Mouse (Mus musculus): Measurements from ENCODE around the gene Tacc2.
"Not testable (repeated sequence)": the region's sequence is repeated elsewhere in the genome, so short reads cannot be mapped to it uniquely, and the experiment has no call there.

The Tacc2 gene

DNA sequence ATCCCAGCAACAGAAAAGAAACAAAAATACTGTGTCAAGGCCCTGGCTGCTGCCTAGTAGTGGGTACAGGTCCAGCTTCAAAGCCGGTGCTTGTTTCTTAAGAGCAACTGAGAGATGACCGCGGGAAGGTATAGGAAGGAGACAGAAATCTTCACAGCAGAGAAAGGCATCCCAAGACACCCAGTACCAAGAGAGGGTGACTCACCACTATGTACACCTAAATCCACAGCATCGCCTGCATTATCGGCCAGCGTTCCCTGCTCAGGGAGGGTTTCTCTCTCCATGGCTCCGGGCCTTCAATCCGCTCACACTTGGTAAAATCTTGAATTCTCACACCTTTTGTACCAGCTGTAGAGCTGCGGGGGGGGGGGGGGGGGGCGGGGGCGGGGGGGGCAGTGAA lies 4.4 kb upstream of the Tacc2 start, which contains the start of gene Nsmce4a:
Gene Nsmce4a, minus strand, starts transcription at position 298 of the 400 bp plus-strand sequence.
- DNase-seq (ENCODE audit: low read depth), result no peak

GRCm38 (mm10) chr7:130573746-130574145 lies 3.5 kb upstream of the Tacc2 start:
- DNase-seq (ENCODE audit: low read depth), result no peak

DNA sequence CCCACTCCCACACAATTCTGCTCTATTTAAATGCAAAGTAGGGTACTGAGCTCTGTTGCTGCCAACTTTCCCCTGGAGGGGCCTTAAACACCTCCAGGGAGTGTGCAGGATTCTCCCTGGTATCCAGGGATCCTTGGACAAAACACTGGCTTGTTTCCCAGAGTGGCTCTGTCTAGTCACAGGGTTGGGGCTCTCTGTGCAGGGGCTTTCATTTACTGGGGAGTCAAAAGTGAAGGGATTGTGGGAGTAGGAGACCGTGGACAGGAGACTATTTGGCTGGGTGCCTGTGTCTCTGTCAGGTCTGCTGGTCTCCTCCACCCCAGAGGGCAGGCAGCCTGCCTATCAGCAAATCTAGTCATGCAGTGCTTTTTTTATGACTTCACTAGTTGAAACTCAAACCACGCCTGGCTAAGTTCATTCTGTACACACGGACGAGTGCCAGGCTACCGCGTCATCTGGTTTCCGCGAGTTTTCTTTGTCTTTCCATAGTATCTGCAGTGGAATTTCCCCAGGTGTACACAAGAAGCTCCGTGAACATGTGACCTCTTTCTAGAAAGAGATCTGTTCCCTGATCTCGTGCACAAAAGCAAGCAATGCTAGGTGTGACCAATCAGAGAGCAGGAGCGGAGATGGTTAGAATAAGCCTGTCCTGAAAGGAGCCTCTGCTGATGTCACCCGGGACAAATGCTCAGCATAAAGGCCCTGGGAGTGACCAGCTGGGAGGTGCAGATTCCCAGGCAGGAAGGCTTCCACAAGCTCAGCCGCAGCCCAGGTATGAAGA lies 2.8 kb upstream of the Tacc2 start:
- DNase-seq (ENCODE audit: low read depth), result no peak

GRCm38 (mm10) chr7:130576981-130577380 lies 257 bp upstream of the Tacc2 start:
- DNase-seq (ENCODE audit: low read depth), result no peak

DNA sequence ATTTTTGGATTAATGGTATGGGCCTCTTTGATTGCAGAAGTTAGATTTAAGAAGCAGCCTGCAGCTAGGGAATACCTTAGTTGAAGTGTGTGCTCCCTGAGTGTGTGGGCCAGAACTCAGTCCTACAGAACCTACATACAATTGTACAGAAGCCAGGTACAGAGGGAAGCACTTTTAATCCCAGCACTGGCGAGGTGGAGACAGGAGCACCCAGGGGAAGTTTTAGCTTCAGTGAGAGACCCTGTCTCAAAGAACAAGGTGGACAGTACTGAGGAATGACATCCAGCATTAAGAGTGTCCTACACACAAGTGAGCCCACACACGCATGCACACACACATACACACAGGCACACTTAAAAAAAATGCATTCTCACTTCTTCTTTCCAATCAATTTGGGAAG lies 828 bp downstream of the Tacc2 start:
- no peak for DNase-seq (ENCODE audit: low read depth)

GRCm38 (mm10) chr7:130578607-130579006 lies 1.4 kb downstream of the Tacc2 start:
- no peak for DNase-seq (ENCODE audit: low read depth)

DNA sequence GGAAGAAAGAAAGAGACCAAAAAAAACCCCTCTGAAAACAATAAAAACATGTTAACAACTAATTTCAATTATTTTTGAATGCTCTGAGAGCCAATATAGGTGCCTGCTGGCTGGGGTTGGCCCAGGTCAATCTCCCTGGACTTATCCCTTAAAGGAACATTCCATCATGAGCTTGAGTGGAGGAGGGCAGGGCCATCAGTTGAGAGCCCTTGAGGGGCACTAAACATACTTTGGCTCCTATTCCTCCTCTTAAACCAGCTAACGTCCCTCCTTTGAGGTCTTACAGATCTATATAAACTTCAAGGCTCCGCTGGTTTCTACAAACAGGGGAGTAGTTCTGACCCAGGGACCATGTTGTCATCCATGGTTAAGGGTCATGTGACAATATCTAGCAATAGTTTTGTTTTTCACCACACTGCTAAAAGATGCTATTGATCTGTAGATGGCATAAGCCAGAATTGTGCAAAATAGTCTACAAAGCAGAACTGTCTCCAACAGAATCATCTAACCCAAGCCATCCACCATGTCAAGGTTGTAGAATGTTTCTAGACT lies 9.4 kb downstream of the Tacc2 start:
- DNase-seq (ENCODE audit: low read depth), result no peak

DNA sequence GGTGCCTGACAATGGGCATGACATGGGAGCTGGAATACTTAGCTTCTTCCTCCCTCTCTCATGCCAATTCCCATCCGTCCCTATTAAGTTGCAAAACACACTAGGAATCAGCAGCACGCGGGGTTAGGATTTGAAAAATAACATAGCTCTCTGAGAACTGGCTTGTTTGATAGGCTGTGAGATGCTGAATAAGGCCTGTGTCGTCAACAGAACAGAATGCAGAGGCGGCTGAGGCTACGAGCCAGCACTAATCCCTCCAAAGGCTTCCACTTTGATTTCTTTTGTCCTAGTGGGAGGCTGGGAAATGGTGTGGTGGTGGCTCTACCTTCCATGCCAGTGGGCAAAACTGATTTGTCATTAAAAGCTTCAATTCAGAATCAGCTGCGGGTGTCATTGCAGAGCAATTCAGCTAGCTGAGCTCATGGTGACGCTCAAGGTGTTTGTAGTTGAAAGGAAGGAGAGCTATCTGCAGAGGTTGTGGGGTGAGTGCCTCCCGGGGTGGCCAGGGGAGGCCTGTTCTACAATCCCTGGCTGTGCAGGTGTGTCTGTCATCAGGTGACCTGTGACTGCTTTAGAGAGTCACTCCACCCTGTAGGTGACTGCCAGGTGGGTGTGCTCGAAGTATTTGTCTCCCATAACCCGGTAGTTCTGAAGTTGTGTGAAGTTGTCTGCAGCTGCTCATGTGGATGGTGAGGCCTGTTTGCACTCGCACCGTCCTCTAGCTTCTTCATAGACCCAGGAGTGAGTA lies 13.0 kb downstream of the Tacc2 start:
- DNase-seq (ENCODE audit: low read depth), result no peak

- peak; percentile 3 for DNase-seq (ENCODE audit: low read depth)
These were observed 13.7 kb downstream of the Tacc2 start for GRCm38 (mm10) chr7:130590845-130591437.

GRCm38 (mm10) chr7:130592975-130593374 lies 15.7 kb downstream of the Tacc2 start:
- not testable (repeated sequence) for DNase-seq (ENCODE audit: low read depth)

DNA sequence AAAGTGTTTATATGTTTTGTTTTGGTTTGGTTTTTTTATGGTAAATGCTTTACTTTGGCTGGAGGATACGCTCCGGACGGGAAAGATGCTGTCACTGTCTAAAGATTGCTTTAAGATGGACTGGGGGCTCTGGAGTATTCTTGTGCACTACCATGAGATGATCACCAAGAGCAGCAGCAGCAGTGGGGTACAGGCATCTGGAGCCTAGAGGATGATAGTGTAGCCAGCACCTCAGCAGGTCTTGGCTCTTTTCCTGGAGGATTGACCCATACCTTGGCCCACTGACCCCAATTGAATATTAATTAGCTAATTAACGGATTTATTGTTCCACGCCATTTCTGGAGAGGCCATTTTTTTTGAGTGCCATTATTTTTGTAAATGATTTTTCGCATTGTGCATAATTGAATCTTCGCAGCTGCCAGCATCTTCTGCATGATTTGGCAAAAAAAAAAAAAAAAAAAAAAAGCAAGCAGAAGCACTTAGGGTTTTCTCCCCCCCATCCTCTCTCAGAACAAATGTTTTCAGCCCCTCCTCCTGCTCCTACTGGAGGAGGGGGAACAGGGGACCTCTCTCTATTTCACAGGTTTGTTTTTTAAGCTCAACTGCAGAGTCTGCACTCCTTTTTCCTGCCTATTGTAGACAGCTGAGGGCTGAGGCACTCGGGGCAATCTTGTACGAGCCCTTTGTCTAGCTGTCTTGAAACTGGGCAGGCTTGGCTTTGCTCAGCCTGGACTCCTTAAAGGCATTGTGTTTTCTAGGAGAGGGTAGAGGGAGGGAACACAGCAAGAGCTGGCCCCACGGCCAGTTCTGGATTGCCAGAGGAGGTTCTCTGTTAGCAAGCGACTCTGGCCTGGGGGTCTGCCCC lies 16.4 kb downstream of the Tacc2 start:
- not testable (repeated sequence) for DNase-seq (ENCODE audit: low read depth)

DNA sequence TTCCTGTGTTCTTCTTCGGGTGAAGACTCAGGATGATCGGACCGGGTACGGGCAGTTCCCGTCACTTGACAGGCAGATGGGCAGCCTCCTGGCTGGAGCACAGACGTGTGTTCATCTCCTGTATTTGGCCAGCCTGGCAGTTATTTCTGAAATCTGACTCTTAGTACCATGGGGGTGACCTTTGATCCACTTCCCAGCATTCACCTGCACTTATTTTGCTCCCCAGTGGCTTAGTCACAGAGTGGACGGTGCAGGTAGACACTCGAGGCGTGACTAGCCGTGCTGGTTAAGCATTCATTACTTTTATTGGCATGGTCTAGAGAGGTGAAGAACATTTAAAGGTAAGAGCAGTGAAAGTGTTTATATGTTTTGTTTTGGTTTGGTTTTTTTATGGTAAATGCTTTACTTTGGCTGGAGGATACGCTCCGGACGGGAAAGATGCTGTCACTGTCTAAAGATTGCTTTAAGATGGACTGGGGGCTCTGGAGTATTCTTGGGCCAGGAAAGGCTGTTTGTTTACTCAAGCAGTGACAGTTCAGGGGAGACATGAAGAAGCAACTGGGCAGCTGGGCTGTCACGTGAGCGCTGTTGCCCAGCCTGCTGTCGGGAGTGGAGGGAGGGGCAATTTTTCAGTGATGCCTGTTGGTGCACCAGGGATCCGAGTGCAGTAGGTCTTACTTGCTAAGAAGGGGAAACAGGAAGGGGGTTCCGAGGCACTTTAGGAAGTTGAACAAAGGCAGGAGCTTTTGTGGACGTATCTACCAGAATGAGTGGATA lies 19.0 kb downstream of the Tacc2 start:
- not testable (repeated sequence) for DNase-seq (ENCODE audit: low read depth)

- DNase-seq (ENCODE audit: low read depth), result no peak
These were observed 20.3 kb downstream of the Tacc2 start for GRCm38 (mm10) chr7:130597546-130597945.

DNA sequence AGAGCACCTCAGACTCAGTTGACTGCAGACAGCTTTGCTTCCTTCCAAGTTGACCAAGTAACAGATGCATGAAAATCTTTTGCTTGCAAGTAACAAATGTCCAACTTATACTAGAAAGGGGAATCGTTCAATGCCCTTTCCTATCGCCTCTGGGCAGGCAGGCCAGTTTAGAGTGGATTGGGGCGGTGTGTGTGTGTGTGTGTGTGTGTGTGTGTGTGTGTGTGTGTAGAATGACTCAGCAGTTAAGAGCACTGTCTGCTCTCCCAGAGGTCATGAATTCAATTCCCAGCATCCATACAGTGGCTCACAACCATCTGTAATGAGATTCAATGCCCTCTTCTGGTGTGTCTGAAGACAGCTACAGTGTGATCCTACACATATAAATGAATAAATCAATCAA lies 22.8 kb downstream of the Tacc2 start:
- DNase-seq (ENCODE audit: low read depth), result no peak

GRCm38 (mm10) chr7:130600546-130600945 lies 23.3 kb downstream of the Tacc2 start:
- DNase-seq (ENCODE audit: low read depth), result no peak

DNA sequence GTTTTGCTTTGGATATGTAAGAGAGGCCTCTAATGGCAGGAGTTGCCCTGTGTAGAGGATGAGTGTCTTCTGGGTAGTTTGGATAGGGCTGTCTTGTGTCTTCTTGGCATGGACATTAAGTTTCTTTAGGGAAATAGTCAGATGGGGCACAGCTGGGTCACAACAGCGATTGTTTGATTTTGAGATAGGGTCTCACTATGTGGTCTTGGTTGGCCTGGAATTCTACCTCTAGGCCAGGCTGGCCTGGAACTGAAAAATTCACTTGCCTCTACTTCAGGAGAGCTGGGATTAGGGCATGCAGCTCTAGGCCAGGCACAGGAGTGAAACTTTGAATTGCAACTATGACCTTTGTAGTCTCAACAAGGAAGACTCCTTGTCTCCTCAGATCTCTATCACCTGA lies 25.6 kb downstream of the Tacc2 start:
- no peak for DNase-seq (ENCODE audit: low read depth)

GRCm38 (mm10) chr7:130603556-130603955 lies 26.3 kb downstream of the Tacc2 start:
- DNase-seq (ENCODE audit: low read depth), result no peak

DNA sequence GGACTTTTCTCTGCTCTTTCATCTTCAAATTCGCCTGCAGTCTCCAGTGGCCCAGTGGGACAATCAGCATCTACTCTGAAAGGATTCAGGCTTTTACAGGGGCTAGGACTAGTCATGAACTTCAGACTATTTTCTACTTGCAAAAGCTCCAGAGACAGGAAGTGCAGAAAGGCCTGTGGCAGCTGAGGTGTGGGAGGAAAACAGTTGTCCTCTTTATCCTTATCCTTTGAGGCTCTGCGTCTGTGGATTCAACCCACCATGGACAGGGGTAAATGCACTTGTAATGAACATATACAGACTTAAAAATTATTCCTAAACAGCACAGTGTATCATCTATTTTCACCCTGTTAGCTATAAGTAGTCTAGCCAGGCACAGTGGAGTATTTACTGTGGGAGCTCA lies 27.2 kb downstream of the Tacc2 start:
- DNase-seq (ENCODE audit: low read depth), result no peak

DNA sequence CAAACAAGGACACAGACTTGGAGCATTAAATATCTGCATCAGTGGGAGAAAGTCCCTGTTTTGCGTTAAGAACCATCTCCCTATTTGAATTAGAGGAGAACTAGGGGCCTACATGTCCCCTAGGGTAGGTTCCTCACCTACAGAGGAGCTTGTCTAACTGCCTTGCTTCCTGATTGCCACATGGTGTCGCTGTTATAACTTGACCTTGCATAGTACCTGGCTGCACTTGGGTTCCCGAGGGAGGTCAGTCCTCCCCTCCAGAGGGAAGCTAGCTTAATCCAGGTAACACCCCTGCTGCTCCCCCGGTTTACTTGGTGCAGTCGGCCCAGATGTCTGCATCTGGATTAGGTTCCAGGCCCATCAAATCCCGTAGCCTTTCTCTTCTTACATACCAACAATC lies 27.9 kb downstream of the Tacc2 start:
- DNase-seq (ENCODE audit: low read depth), result peak; percentile 32

DNA sequence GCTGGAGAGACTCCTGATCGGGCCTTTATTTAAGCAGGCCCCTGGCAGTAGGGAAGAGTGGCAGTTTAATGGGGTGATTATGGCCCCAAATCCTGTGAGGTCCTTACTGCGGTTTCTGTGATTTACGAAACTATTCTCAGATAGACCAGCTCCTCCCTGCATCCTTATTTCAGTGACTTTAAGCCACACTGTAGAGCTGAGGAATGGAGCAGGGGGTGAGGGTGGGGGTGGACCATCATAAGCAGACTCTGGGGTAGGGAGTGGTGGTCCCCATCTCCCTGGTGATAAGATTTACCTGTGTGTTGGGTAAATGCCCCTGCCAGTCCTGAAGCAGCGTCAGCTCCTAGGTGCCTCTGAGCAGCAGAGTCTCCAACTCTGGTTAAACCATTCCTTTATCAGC lies 29.7 kb downstream of the Tacc2 start:
- DNase-seq (ENCODE audit: low read depth), result no peak

DNA sequence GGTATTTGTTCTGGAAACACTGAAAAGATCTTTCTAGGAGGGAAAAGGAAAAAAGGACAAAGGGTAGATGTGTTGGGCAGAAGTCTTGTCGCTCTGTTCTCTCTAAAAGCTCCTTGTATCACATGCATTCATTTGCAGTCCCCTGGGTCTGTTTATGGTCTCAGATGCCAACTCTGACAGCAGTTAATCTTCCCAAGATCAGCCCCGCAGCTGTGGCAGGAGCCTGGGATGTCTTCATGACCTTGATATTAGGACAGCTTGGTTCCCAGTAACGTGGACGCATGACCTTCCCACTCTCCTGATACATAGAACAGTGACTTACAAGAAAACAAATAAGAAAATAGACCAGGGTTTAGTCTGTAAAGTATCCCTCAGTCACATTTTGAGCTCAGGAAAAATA lies 36.7 kb downstream of the Tacc2 start:
- no peak for DNase-seq (ENCODE audit: low read depth)

All from induced T-regulatory cell, adult 2 months (primary cell).